Mouse (Mus musculus) lung, embryonic 14.5 days (tissue): ENCODE data around the gene Gmnc. TPM values are rescaled to one million over a fixed set of nuclear protein-coding genes. Genes with fewer than 3 reads are reported as not detected.

ENCODE experiments used
- ATAC-seq: fragments of 200-750 bp; cut with Nextera tagmentation; 2 replicates; pipeline ENCODE4 v1.8.0; 2017; ENCODE audit warnings: mild to moderate bottlenecking, moderate TSS enrichment, moderate library complexity; ENCODE audit not compliant: insufficient read depth
- DNase-seq: peaks from one replicate; pipeline ENCODE4 v3.0.0-alpha.2; 2015
- H3K27ac ChIP-seq: fragments of 300-500 bp; sonication (generic); 2 replicates; pipeline ENCODE4 v1.5.1; 2014; ENCODE audit warnings: low read depth, mild to moderate bottlenecking, moderate library complexity
- H3K27me3 ChIP-seq: fragments of 300-500 bp; sonication (generic); 2 replicates; pipeline ENCODE4 v1.6.1; 2014; ENCODE audit warnings: low read length, control low read depth; ENCODE audit not compliant: insufficient read depth
- H3K36me3 ChIP-seq: fragments of 300-500 bp; sonication (generic); 2 replicates; pipeline ENCODE4 v1.6.1; 2014; ENCODE audit warnings: control low read depth; ENCODE audit not compliant: insufficient read depth
- H3K4me1 ChIP-seq: fragments of 300-500 bp; sonication (generic); 2 replicates; pipeline ENCODE4 v1.6.1; 2014; ENCODE audit warnings: antibody characterized with exemption, control low read depth; ENCODE audit not compliant: insufficient read depth
- H3K4me2 ChIP-seq: fragments of 300-500 bp; sonication (generic); 2 replicates; pipeline ENCODE4 v1.6.1; 2014; ENCODE audit warnings: mild to moderate bottlenecking
- H3K4me3 ChIP-seq: fragments of 300-500 bp; sonication (generic); 2 replicates; pipeline ENCODE4 v1.5.1; 2014; ENCODE audit warnings: low read depth, low read length
- H3K9ac ChIP-seq: fragments of 300-500 bp; sonication (generic); 2 replicates; pipeline ENCODE4 v1.6.1; 2014
- H3K9me3 ChIP-seq: fragments of 300-500 bp; sonication (generic); 2 replicates; pipeline ENCODE4 v1.6.1; 2016; ENCODE audit warnings: low read depth, low read length, control low read depth
- CTCF ChIP-seq: IDR thresholded peaks from 2 replicates; pipeline ENCODE4 v1.5.1; 2016; ENCODE audit warnings: antibody characterized with exemption, low read depth
- WGBS: fragments of 180-500 bp; shearing (Covaris S2); extraction: QIAGEN DNeasy Blood & Tissue Kit; methylation state at CpG from one replicate; pipeline ENCODE4 v1.1.7; 2014; 5-methylcytosine and 5-hydroxymethylcytosine counted together
- polyA plus RNA-seq: library from polyadenylated mRNA; unstranded; fragments of >200 nt; fragmentation: Nextera tagmentation; extraction: Ambion mirVana; gene quantifications from 2 replicates; pipeline ENCODE4 v1.2.1, GENCODE M21; 2014

Gene Gmnc
- polyA plus RNA-seq, result 0.20 and 0.50 TPM in 2 replicates

DNA sequence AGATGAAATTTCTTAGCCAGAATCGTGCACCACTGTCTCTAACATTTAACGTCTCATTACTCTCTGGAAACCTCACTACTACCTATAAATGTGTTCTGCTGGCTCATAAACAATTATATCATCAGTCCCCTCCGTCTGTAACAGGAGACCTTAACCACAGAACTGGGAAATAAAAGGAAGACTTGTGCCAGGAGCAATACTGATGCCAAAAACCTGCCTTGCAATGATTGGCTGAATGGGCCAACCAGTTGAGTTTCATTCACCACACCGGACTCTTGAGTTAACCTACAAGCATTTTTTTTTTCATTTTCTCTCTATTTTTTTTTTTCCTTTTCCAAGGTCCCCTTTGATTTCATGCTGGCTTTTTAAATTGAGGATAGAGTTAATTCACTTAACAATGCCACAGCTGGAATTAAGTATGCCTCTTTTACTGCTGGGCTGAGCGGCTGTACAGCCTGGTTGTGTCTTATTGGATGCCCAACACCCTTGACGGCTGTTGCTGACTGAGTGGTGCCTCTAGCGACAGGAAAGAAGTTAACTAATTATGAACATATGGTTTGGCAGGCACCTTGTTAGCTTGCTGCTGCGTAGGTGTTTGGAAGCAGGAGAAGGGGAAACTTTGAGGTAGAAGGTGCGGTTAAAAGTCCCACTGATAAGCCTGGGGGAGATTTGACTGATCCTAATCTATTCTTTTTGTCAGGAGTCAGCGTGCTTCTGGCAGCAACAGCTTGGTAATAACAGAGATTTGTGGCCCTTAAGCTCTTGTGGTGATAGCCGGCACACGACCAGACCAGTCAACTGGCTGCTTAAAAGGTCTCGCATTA is at the start of gene Gmnc:
Gene Gmnc, minus strand, starts transcription at position 176 of the 824 bp plus-strand sequence.
- Histone ChIP-seq H3K9ac (no peak within 1 kb of the TSS), H3K27me3 (no peaks in the 10 kb centered on the region), H3K36me3 (no peaks in the 10 kb centered on the region), H3K9me3 (no peaks in the 10 kb centered on the region), H3K4me3 (no peak within 1 kb of the TSS), H3K4me2 (no peak within 1 kb of the TSS), H3K27ac (no peak within 1 kb of the TSS), H3K4me1 (no peaks in the 10 kb centered on the region)
- WGBS, result 55% methylated on average over 13 of the region's 13 CpGs
- ATAC-seq (no peak), DNase-seq (no peak)
- TF ChIP-seq CTCF, result no peak

DNA sequence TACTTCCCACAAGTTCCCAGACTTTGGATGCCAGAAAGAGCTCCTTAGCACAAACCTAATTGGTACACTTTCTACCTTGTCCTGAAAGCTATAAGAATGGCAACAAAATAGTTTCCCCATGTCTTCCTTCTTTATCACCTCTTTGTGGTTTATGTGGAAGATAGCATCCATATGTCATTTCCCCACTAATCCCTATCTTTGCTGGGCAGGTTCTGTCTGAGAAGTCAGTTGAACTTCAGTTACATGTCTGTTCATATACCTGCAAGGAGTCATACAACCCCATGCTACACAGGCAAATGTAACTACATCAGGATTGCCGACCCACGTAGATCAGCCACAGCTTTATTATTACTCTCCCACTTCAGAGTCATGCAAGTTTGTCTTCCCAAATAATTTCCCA is 35.8 kb upstream of the Gmnc start:
- 87% methylated on average over 2 of the region's 2 CpGs for WGBS
- no peak for TF ChIP-seq CTCF
- Histone ChIP-seq H3K36me3 (no peaks in the 10 kb centered on the region), H3K9me3 (no peaks in the 10 kb centered on the region), H3K4me3 (no peak overlapping the region), H3K4me2 (no peak overlapping the region), H3K4me1 (no peaks in the 10 kb centered on the region), H3K27ac (no peak overlapping the region), H3K27me3 (no peaks in the 10 kb centered on the region), H3K9ac (no peak overlapping the region)
- no peak for DNase-seq
- ATAC-seq, result no peak

DNA sequence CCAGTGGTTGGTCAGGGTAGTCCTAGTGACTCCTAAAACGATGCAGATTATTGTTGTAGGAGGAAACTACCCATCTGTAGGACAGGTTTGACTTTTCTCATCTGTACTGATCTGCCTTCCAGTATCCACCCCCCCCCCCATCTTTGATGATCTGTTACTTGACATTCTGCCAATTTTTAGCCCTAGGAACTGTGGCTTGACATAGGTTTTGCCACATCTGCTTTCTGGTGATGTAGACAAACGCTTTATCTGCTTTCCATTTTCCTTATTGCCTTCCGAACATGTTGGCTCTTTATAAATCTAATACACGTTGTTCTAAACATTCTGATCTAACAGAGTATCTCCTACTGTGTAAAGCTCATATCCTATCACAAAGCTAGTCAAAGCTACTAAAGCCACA is 34.8 kb upstream of the Gmnc start:
- no peaks in the 10 kb centered on the region for H3K27me3 ChIP-seq
- WGBS, result 66% methylated on average over 4 of the region's 4 CpGs
- H3K9ac ChIP-seq, result no peak overlapping the region
- no peaks in the 10 kb centered on the region for H3K4me1 ChIP-seq
- no peak overlapping the region for H3K4me2 ChIP-seq
- H3K9me3 ChIP-seq, result no peaks in the 10 kb centered on the region
- no peak overlapping the region for H3K27ac ChIP-seq
- no peaks in the 10 kb centered on the region for H3K36me3 ChIP-seq
- no peak for DNase-seq
- ATAC-seq, result no peak
- H3K4me3 ChIP-seq, result no peak overlapping the region
- no peak for TF ChIP-seq CTCF

DNA sequence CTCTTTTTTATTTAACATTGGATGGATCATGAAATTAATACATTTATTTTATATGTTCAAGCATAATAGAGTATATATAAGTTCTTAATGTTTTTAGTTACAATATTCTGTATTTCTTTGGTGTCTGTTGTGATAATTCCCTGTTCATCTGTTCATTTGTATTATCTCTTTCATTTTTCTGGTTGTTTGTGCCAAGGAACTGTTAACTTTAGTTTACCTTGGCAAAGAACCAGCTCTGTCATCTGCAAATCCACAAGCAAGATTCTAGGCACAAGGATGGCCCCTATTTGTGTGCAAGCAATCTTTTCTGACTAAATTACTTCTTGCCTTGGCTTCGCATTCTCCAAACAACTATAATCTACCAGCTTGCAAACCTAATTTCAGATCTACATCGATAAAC is 31.3 kb upstream of the Gmnc start:
- no peak overlapping the region for H3K27ac ChIP-seq
- H3K9me3 ChIP-seq, result no peaks in the 10 kb centered on the region
- no peaks in the 10 kb centered on the region for H3K27me3 ChIP-seq
- no peak overlapping the region for H3K9ac ChIP-seq
- no peak overlapping the region for H3K4me3 ChIP-seq
- peak; percentile 10 for DNase-seq
- WGBS, result 84% methylated on average over 2 of the region's 2 CpGs
- no peaks in the 10 kb centered on the region for H3K4me1 ChIP-seq
- no peak for ATAC-seq
- no peak overlapping the region for H3K4me2 ChIP-seq
- no peak for TF ChIP-seq CTCF
- no peaks in the 10 kb centered on the region for H3K36me3 ChIP-seq

DNA sequence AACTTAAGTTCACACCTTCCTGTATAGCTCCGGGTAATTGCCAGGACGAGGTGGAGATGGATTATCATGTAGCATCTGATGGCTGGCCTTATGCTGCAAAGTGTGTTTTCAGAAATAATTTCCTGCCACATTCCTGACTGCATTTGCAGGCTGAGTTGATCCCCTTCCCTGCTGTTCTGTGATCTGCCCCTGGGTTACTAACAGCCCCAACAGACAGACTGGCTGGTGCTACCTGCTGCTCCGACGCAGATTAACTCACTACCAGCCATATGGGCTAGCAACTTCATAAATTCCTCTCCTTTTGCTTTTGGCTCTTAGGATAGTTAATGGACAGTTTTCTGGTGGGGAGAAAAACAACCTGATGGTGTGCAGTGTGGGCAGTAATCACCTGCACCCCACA is 25.9 kb upstream of the Gmnc start:
- Histone ChIP-seq H3K36me3 (no peaks in the 10 kb centered on the region), H3K27ac (no peak overlapping the region), H3K9me3 (no peaks in the 10 kb centered on the region), H3K4me3 (no peak overlapping the region), H3K9ac (no peak overlapping the region), H3K4me2 (no peak overlapping the region), H3K27me3 (no peaks in the 10 kb centered on the region), H3K4me1 (no peaks in the 10 kb centered on the region)
- ATAC-seq (no peak), DNase-seq (no peak)
- WGBS, result 36% methylated on average over 4 of the region's 4 CpGs
- no peak for TF ChIP-seq CTCF

DNA sequence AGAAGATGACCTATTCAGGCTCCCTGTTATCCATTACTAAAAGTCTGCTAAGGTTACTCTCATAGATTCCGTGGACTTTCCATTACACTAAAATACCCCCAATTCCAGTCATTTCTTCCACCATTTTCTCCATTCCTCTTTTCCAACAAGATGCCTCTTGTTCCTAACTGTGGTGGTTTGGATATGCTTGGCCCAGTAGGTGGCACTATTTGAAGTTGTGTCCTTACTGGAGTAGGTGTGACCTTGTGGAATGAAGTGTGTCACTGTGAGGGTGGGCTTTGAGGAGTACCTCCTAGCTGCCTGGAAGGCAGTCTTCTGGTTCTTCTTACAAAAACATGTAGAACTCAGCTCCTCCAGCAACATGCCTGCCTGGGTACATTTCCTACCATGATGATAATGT is 11.3 kb upstream of the Gmnc start:
- H3K4me3 ChIP-seq, result no peak overlapping the region
- no peak for DNase-seq
- H3K27me3 ChIP-seq, result no peaks in the 10 kb centered on the region
- H3K4me2 ChIP-seq, result no peak overlapping the region
- H3K36me3 ChIP-seq, result no peaks in the 10 kb centered on the region
- no peak for ATAC-seq
- H3K9ac ChIP-seq, result no peak overlapping the region
- no peak overlapping the region for H3K27ac ChIP-seq
- 89% methylated on average over 1 of the region's 1 CpGs for WGBS
- no peak for TF ChIP-seq CTCF
- H3K9me3 ChIP-seq, result no peaks in the 10 kb centered on the region
- H3K4me1 ChIP-seq, result no peaks in the 10 kb centered on the region

DNA sequence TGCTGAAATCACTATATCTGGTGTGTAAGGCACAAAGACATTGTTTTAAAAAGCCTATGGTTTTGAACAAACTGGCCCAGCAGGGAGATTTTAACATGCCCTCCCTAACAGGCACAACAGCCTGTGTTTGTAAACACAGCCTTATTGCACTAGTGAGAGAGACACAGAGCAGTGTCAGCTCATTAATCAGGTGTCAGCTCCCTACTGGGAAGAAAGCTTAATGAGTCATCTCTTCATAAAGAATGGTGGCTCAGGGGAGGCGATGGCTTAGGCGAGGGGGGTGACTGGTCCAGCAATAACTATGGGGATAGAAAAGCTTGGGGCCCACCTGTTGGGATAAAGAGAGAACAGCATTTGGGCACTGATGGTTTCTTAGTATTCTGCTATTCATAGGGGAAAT is 8.1 kb upstream of the Gmnc start:
- Histone ChIP-seq H3K36me3 (no peaks in the 10 kb centered on the region), H3K9ac (no peak overlapping the region), H3K27me3 (no peaks in the 10 kb centered on the region), H3K27ac (no peak overlapping the region), H3K4me1 (no peaks in the 10 kb centered on the region), H3K9me3 (no peaks in the 10 kb centered on the region), H3K4me2 (no peak overlapping the region), H3K4me3 (no peak overlapping the region)
- 12% methylated on average over 2 of the region's 2 CpGs for WGBS
- DNase-seq, result peak; percentile 25
- no peak for TF ChIP-seq CTCF
- ATAC-seq, result peak; percentile 47; the same call in 1 of the 2 replicates
